Mouse (Mus musculus): Measurements from ENCODE around the gene Cptp. TPM values are rescaled to one million over a fixed set of nuclear protein-coding genes. Genes with fewer than 3 reads are reported as not detected.

The Cptp gene
- polyA plus RNA-seq, 1 experiment from 2014 or later: 8.4 TPM

- Histone ChIP-seq H3K4me1 (replicated peaks) (peaks cover 36% of the 10 kb centered on the region), H3K27ac (no peak overlapping the region), H3K4me3 (replicated peaks) (no peak overlapping the region), H3K36me3 (peaks cover 54% of the 10 kb centered on the region), H3K27me3 (no peaks in the 10 kb centered on the region), H3K4me2 (no peak overlapping the region), H3K9me3 (replicated peaks) (no peaks in the 10 kb centered on the region), H3K9ac (no peak overlapping the region)
- no peak for ATAC-seq (ENCODE audit: low read depth)
- no peak for DNase-seq
- WGBS (ENCODE audit: insufficient replicate concordance): 90% methylated on average over 12 of the region's 12 CpGs
Observed at GRCm38 (mm10) chr4:155896461-155896860, 27.2 kb upstream of the Cptp start.

- H3K36me3 ChIP-seq: peaks cover 47% of the 10 kb centered on the region
- H3K4me3 ChIP-seq (replicated peaks): no peak overlapping the region
Observed at GRCm38 (mm10) chr4:155895826-155896225, 26.6 kb upstream of the Cptp start.

GRCm38 (mm10) chr4:155895216-155895615, 26.0 kb upstream of the Cptp start:
- Histone ChIP-seq H3K4me3 (replicated peaks) (0 out of 2 replicates have a peak overlapping the region, but pooled peaks have one; percentile 95), H3K36me3 (peaks cover 43% of the 10 kb centered on the region), H3K27ac (0 out of 2 replicates have a peak overlapping the region, but pooled peaks have one; percentile 97), H3K27me3 (no peaks in the 10 kb centered on the region), H3K9ac (peak overlapping the region; percentile 95; the same call in 1 of the 2 replicates), H3K9me3 (replicated peaks) (no peaks in the 10 kb centered on the region), H3K4me2 (peak overlapping the region; percentile 100), H3K4me1 (replicated peaks) (peaks cover 49% of the 10 kb centered on the region)
- WGBS (ENCODE audit: insufficient replicate concordance): 74% methylated on average over 6 of the region's 6 CpGs
- ATAC-seq (ENCODE audit: low read depth) (no peak), DNase-seq (no peak)

More at GRCm38 (mm10) chr4:155895826-155896225, 26.6 kb upstream of the Cptp start:
- Histone ChIP-seq H3K9ac (no peak overlapping the region), H3K4me2 (no peak overlapping the region), H3K27me3 (no peaks in the 10 kb centered on the region), H3K4me1 (replicated peaks) (peaks cover 43% of the 10 kb centered on the region), H3K27ac (no peak overlapping the region), H3K9me3 (replicated peaks) (no peaks in the 10 kb centered on the region)
- WGBS (ENCODE audit: insufficient replicate concordance): 75% methylated on average over 4 of the region's 4 CpGs
- DNase-seq (no peak), ATAC-seq (ENCODE audit: low read depth) (no peak)

GRCm38 (mm10) chr4:155894311-155894881, 25.2 kb upstream of the Cptp start:
- WGBS (ENCODE audit: insufficient replicate concordance): 7% methylated on average over 8 of the region's 8 CpGs
- no peaks in the 10 kb centered on the region for H3K9me3 ChIP-seq (replicated peaks)
- peak overlapping the region; percentile 100 for H3K4me2 ChIP-seq
- peak overlapping the region; percentile 95 for H3K9ac ChIP-seq
- DNase-seq (peak; percentile 72), ATAC-seq (ENCODE audit: low read depth) (peak; percentile 57)
- H3K4me1 ChIP-seq (replicated peaks): peaks cover 57% of the 10 kb centered on the region
- peak overlapping the region; percentile 97 for H3K27ac ChIP-seq
- H3K4me3 ChIP-seq (replicated peaks): peak overlapping the region; percentile 95
- H3K36me3 ChIP-seq: peaks cover 43% of the 10 kb centered on the region
- no peaks in the 10 kb centered on the region for H3K27me3 ChIP-seq

GRCm38 (mm10) chr4:155893212-155893690, 24.0 kb upstream of the Cptp start:
- peaks cover 58% of the 10 kb centered on the region for H3K4me1 ChIP-seq (replicated peaks)
- H3K9ac ChIP-seq: peak overlapping the region; percentile 95
- peak overlapping the region; percentile 97 for H3K27ac ChIP-seq
- no peak for DNase-seq
- H3K4me2 ChIP-seq: peak overlapping the region; percentile 100
- H3K27me3 ChIP-seq: no peaks in the 10 kb centered on the region
- ATAC-seq (ENCODE audit: low read depth): no peak
- no peaks in the 10 kb centered on the region for H3K9me3 ChIP-seq (replicated peaks)
- peaks cover 43% of the 10 kb centered on the region for H3K36me3 ChIP-seq
- peak overlapping the region; percentile 95 for H3K4me3 ChIP-seq (replicated peaks)
- 68% methylated on average over 8 of the region's 8 CpGs for WGBS (ENCODE audit: insufficient replicate concordance)

- H3K36me3 ChIP-seq: peaks cover 45% of the 10 kb centered on the region
- WGBS (ENCODE audit: insufficient replicate concordance): 5% methylated on average over 37 of the region's 37 CpGs
- peak overlapping the region; percentile 100 for H3K4me2 ChIP-seq
- H3K27ac ChIP-seq: peak overlapping the region; percentile 97
- H3K4me3 ChIP-seq (replicated peaks): peak overlapping the region; percentile 95
- H3K9ac ChIP-seq: peak overlapping the region; percentile 95
- H3K9me3 ChIP-seq (replicated peaks): no peaks in the 10 kb centered on the region
- no peaks in the 10 kb centered on the region for H3K27me3 ChIP-seq
- DNase-seq (peak; percentile 39), ATAC-seq (ENCODE audit: low read depth) (peak; percentile 33)
- H3K4me1 ChIP-seq (replicated peaks): peaks cover 58% of the 10 kb centered on the region
Observed at GRCm38 (mm10) chr4:155892438-155893211, 23.4 kb upstream of the Cptp start.

GRCm38 (mm10) chr4:155892017-155892416, 22.8 kb upstream of the Cptp start:
- ATAC-seq (ENCODE audit: low read depth) (peak; percentile 88), DNase-seq (peak; percentile 76)
- H3K4me1 ChIP-seq (replicated peaks): peaks cover 58% of the 10 kb centered on the region
- peak overlapping the region; percentile 100 for H3K4me2 ChIP-seq
- H3K36me3 ChIP-seq: peaks cover 48% of the 10 kb centered on the region
- H3K27ac ChIP-seq: peak overlapping the region; percentile 97
- peak overlapping the region; percentile 95 for H3K9ac ChIP-seq
- under 1% methylated on average over 49 of the region's 56 CpGs for WGBS (ENCODE audit: insufficient replicate concordance)
- H3K4me3 ChIP-seq (replicated peaks): peak overlapping the region; percentile 95
- H3K9me3 ChIP-seq (replicated peaks): no peaks in the 10 kb centered on the region
- H3K27me3 ChIP-seq: no peaks in the 10 kb centered on the region

GRCm38 (mm10) chr4:155891551-155892001, 22.3 kb upstream of the Cptp start, which contains the start of the genes Pusl1 and Acap3:
Gene Pusl1, minus strand, starts transcription at chr4:155891781.
Gene Acap3, plus strand, starts transcription at chr4:155891822.
- Histone ChIP-seq H3K27ac (peak within 1 kb of the TSS; percentile 97), H3K4me3 (replicated peaks) (peak within 1 kb of the TSS; percentile 95), H3K4me1 (replicated peaks) (peaks cover 58% of the 10 kb centered on the region), H3K9me3 (replicated peaks) (no peaks in the 10 kb centered on the region), H3K36me3 (peaks cover 48% of the 10 kb centered on the region), H3K4me2 (peak within 1 kb of the TSS; percentile 100), H3K27me3 (no peaks in the 10 kb centered on the region), H3K9ac (peak within 1 kb of the TSS; percentile 95)
- DNase-seq: peak; percentile 94
- under 1% methylated on average over 52 of the region's 52 CpGs for WGBS (ENCODE audit: insufficient replicate concordance)
- peak; percentile 79 for ATAC-seq (ENCODE audit: low read depth)

GRCm38 (mm10) chr4:155891011-155891471, 21.8 kb upstream of the Cptp start:
- under 1% methylated on average over 34 of the region's 34 CpGs for WGBS (ENCODE audit: insufficient replicate concordance)
- H3K27me3 ChIP-seq: no peaks in the 10 kb centered on the region
- H3K36me3 ChIP-seq: peaks cover 48% of the 10 kb centered on the region
- peak overlapping the region; percentile 95 for H3K4me3 ChIP-seq (replicated peaks)
- no peak for DNase-seq
- H3K4me2 ChIP-seq: peak overlapping the region; percentile 100
- no peaks in the 10 kb centered on the region for H3K9me3 ChIP-seq (replicated peaks)
- H3K9ac ChIP-seq: peak overlapping the region; percentile 95
- H3K4me1 ChIP-seq (replicated peaks): peaks cover 58% of the 10 kb centered on the region
- H3K27ac ChIP-seq: peak overlapping the region; percentile 50; the same call in 1 of the 2 replicates
- ATAC-seq (ENCODE audit: low read depth): no peak

- Histone ChIP-seq H3K4me3 (replicated peaks) (no peak overlapping the region), H3K9ac (no peak overlapping the region), H3K27me3 (no peaks in the 10 kb centered on the region), H3K27ac (no peak overlapping the region), H3K4me1 (replicated peaks) (peaks cover 41% of the 10 kb centered on the region), H3K4me2 (no peak overlapping the region), H3K36me3 (peaks cover 57% of the 10 kb centered on the region), H3K9me3 (replicated peaks) (no peaks in the 10 kb centered on the region)
- DNase-seq (no peak), ATAC-seq (ENCODE audit: low read depth) (no peak)
- 76% methylated on average over 5 of the region's 5 CpGs for WGBS (ENCODE audit: insufficient replicate concordance)
Observed at GRCm38 (mm10) chr4:155889316-155889715, 20.1 kb upstream of the Cptp start.

GRCm38 (mm10) chr4:155888181-155888580, 18.9 kb upstream of the Cptp start:
- peaks cover 30% of the 10 kb centered on the region for H3K4me1 ChIP-seq (replicated peaks)
- no peaks in the 10 kb centered on the region for H3K9me3 ChIP-seq (replicated peaks)
- no peak for ATAC-seq (ENCODE audit: low read depth)
- no peak overlapping the region for H3K4me2 ChIP-seq
- no peak overlapping the region for H3K27ac ChIP-seq
- no peak overlapping the region for H3K4me3 ChIP-seq (replicated peaks)
- no peak for DNase-seq
- H3K9ac ChIP-seq: no peak overlapping the region
- H3K36me3 ChIP-seq: peaks cover 61% of the 10 kb centered on the region
- WGBS (ENCODE audit: insufficient replicate concordance): 87% methylated on average over 9 of the region's 9 CpGs
- H3K27me3 ChIP-seq: no peaks in the 10 kb centered on the region
